Mouse (Mus musculus) bone marrow, adult 2 months (tissue): ENCODE measurements around the gene Yif1a.

Experiments
- CTCF ChIP-seq: fragments of 200-500 bp; IDR thresholded peaks from 2 replicates; pipeline ENCODE4 v1.5.1; 2011; ENCODE audit warnings: low read length, control low read depth; ENCODE audit not compliant: control insufficient read depth, insufficient read depth
- POLR2A ChIP-seq: fragments of 200-500 bp; IDR thresholded peaks from 2 replicates; pipeline ENCODE4 v1.6.1; 2011; ENCODE audit warnings: low read depth, mild to moderate bottlenecking, control low read depth, low read length, borderline replicate concordance; ENCODE audit not compliant: control insufficient read depth

DNA sequence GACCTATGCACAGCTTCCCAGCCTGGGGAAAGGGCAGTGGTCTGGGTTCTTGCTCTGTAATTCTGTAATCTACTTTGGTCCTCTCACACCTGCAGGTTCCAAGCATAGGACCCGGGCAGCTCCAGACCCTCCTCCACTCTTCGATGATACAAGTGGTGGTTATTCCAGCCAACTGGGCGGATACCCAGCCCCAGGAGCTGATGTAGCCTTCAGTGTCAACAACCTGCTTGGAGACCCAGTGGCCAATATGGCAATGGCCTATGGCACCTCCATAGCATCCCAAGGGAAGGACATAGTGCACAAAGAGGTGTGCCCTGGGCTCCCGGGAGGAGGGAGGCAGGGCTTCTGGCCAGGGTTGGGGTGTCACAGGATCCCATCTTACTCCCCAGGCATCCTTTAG lies 986 bp downstream of the Yif1a start:
- no peak for TF ChIP-seq CTCF
- no peak for TF ChIP-seq POLR2A
